Mouse (Mus musculus) kidney, adult 2 months (tissue): Measurements from ENCODE around the gene Cx3cr1. TPM values are rescaled to one million over a fixed set of nuclear protein-coding genes. Genes with fewer than 3 reads are reported as not detected.

Experiments
- DNase-seq: peaks from one replicate; pipeline ENCODE4 v3.0.0; 2021
- H3K27ac ChIP-seq: fragments of 200-500 bp; 2 replicates; pipeline ENCODE4 v1.5.1; 2012; ENCODE audit warnings: low read depth, low read length, control low read depth, inconsistent platforms; ENCODE audit not compliant: insufficient read depth
- H3K27me3 ChIP-seq: fragments of 200-500 bp; replicated peaks from 2 replicates; pipeline ENCODE4 v1.6.1; 2012; ENCODE audit warnings: mild to moderate bottlenecking, moderate library complexity, low read length, inconsistent platforms; ENCODE audit not compliant: control insufficient read depth, insufficient read depth
- H3K36me3 ChIP-seq: fragments of 200-500 bp; 2 replicates; pipeline ENCODE4 v1.6.1; 2012; ENCODE audit warnings: mild to moderate bottlenecking, moderate library complexity, low read length, inconsistent platforms; ENCODE audit not compliant: control insufficient read depth, insufficient read depth
- H3K4me1 ChIP-seq: fragments of 200-500 bp; 2 replicates; pipeline ENCODE4 v1.6.1; 2011; ENCODE audit warnings: low read length; ENCODE audit not compliant: control insufficient read depth, insufficient read depth
- H3K4me3 ChIP-seq: fragments of 200-500 bp; 2 replicates; pipeline ENCODE4 v1.5.1; 2011; ENCODE audit warnings: mild to moderate bottlenecking, low read depth, low read length, control low read depth; ENCODE audit not compliant: insufficient read depth
- CTCF ChIP-seq: fragments of 200-500 bp; conservative IDR thresholded peaks from 2 replicates; pipeline ENCODE4 v1.5.1; 2011; ENCODE audit warnings: low read depth, mild to moderate bottlenecking, control low read depth, low read length, moderate library complexity, mixed read lengths; ENCODE audit not compliant: insufficient read depth, insufficient read length
- POLR2A ChIP-seq: fragments of 200-500 bp; IDR thresholded peaks from one replicate; pipeline ENCODE4 v1.6.1; 2011; ENCODE audit warnings: low read depth, low read length, control low read depth
- WGBS: fragments of 180-500 bp; shearing (Covaris S2); methylation state at CpG from one replicate; pipeline ENCODE4 v1.1.7; 2018; 5-methylcytosine and 5-hydroxymethylcytosine counted together
- polyA plus RNA-seq: library from polyadenylated mRNA; depleted of rRNA; stranded (reverse); fragments of >200 nt; gene quantifications from 2 replicates; pipeline ENCODE4 v1.2.3, GENCODE M21; 2012

The Cx3cr1 gene
- polyA plus RNA-seq, 1 experiment, result 6.1 TPM

GRCm38 (mm10) chr9:120024625-120025024 lies 45.1 kb downstream of the Cx3cr1 start:
- 87% methylated on average over 5 of the region's 5 CpGs for WGBS

GRCm38 (mm10) chr9:120024171-120024570 lies 45.5 kb downstream of the Cx3cr1 start:
- no peak overlapping the region for H3K4me3 ChIP-seq
- no peaks in the 10 kb centered on the region for H3K36me3 ChIP-seq
- DNase-seq, result no peak
- no peak for TF ChIP-seq CTCF
- TF ChIP-seq POLR2A, result no peak
- WGBS, result 79% methylated on average over 10 of the region's 10 CpGs
- no peak overlapping the region for H3K27ac ChIP-seq
- no peaks in the 10 kb centered on the region for H3K4me1 ChIP-seq
- H3K27me3 ChIP-seq, result no peaks in the 10 kb centered on the region

More at GRCm38 (mm10) chr9:120024625-120025024, 45.1 kb downstream of the Cx3cr1 start:
- Histone ChIP-seq H3K4me1 (no peaks in the 10 kb centered on the region), H3K36me3 (no peaks in the 10 kb centered on the region), H3K27me3 (no peaks in the 10 kb centered on the region), H3K4me3 (no peak overlapping the region), H3K27ac (no peak overlapping the region)
- DNase-seq, result no peak
- TF ChIP-seq POLR2A (no peak), CTCF (no peak)

GRCm38 (mm10) chr9:120023086-120023811 lies 46.4 kb downstream of the Cx3cr1 start, which contains the start of gene Xirp1:
Gene Xirp1 (minus strand): TSS chr9:120023598.
- DNase-seq, result no peak
- Histone ChIP-seq H3K4me1 (no peaks in the 10 kb centered on the region), H3K27ac (no peak within 1 kb of the TSS), H3K27me3 (no peaks in the 10 kb centered on the region), H3K36me3 (no peaks in the 10 kb centered on the region), H3K4me3 (no peak within 1 kb of the TSS)
- no peak for TF ChIP-seq CTCF
- no peak for TF ChIP-seq POLR2A
- 83% methylated on average over 18 of the region's 18 CpGs for WGBS

GRCm38 (mm10) chr9:120021164-120021563 lies 48.5 kb downstream of the Cx3cr1 start:
- DNase-seq, result no peak
- Histone ChIP-seq H3K4me3 (no peak overlapping the region), H3K27me3 (no peaks in the 10 kb centered on the region), H3K4me1 (no peaks in the 10 kb centered on the region), H3K36me3 (no peaks in the 10 kb centered on the region), H3K27ac (no peak overlapping the region)
- 65% methylated on average over 5 of the region's 5 CpGs for WGBS
- TF ChIP-seq CTCF (no peak), POLR2A (no peak)

- Histone ChIP-seq H3K4me3 (no peak overlapping the region), H3K27ac (peak overlapping the region; percentile 62; the same call in 1 of the 2 replicates), H3K4me1 (no peaks in the 10 kb centered on the region), H3K27me3 (no peaks in the 10 kb centered on the region), H3K36me3 (no peaks in the 10 kb centered on the region)
- peak; percentile 78 for DNase-seq
- TF ChIP-seq POLR2A (no peak), CTCF (peak; percentile 45)
- 25% methylated on average over 7 of the region's 7 CpGs for WGBS
Observed at GRCm38 (mm10) chr9:120020285-120020890, 49.3 kb downstream of the Cx3cr1 start.

GRCm38 (mm10) chr9:120016956-120017355 lies 52.7 kb downstream of the Cx3cr1 start:
- Histone ChIP-seq H3K36me3 (no peaks in the 10 kb centered on the region), H3K27me3 (no peaks in the 10 kb centered on the region), H3K4me3 (no peak overlapping the region), H3K4me1 (no peaks in the 10 kb centered on the region), H3K27ac (no peak overlapping the region)
- DNase-seq, result peak; percentile 55
- TF ChIP-seq CTCF, result no peak
- 64% methylated on average over 10 of the region's 10 CpGs for WGBS

GRCm38 (mm10) chr9:120014828-120015227 lies 54.9 kb downstream of the Cx3cr1 start:
- Histone ChIP-seq H3K4me1 (peaks cover 4% of the 10 kb centered on the region; the same call in 1 of the 2 replicates), H3K27ac (no peak overlapping the region), H3K4me3 (no peak overlapping the region), H3K36me3 (no peaks in the 10 kb centered on the region), H3K27me3 (no peaks in the 10 kb centered on the region)
- 68% methylated on average over 6 of the region's 6 CpGs for WGBS
- DNase-seq, result no peak
- TF ChIP-seq POLR2A, result no peak
- no peak for TF ChIP-seq CTCF
